Mouse (Mus musculus) CD4-positive, CD25-positive, alpha-beta regulatory T cell, adult 9 weeks (primary cell): ENCODE data around the gene Btf3l4. TPM values are rescaled to one million over a fixed set of nuclear protein-coding genes. Genes with fewer than 3 reads are reported as not detected.

Experiments used
- polyA plus RNA-seq: library from polyadenylated mRNA; unstranded; fragments of 100-300 nt; shearing (Covaris generic); gene quantifications from one replicate; pipeline ENCODE4 v1.2.1, GENCODE M21; 2017

Gene Btf3l4
- 82.9 TPM for polyA plus RNA-seq

DNA sequence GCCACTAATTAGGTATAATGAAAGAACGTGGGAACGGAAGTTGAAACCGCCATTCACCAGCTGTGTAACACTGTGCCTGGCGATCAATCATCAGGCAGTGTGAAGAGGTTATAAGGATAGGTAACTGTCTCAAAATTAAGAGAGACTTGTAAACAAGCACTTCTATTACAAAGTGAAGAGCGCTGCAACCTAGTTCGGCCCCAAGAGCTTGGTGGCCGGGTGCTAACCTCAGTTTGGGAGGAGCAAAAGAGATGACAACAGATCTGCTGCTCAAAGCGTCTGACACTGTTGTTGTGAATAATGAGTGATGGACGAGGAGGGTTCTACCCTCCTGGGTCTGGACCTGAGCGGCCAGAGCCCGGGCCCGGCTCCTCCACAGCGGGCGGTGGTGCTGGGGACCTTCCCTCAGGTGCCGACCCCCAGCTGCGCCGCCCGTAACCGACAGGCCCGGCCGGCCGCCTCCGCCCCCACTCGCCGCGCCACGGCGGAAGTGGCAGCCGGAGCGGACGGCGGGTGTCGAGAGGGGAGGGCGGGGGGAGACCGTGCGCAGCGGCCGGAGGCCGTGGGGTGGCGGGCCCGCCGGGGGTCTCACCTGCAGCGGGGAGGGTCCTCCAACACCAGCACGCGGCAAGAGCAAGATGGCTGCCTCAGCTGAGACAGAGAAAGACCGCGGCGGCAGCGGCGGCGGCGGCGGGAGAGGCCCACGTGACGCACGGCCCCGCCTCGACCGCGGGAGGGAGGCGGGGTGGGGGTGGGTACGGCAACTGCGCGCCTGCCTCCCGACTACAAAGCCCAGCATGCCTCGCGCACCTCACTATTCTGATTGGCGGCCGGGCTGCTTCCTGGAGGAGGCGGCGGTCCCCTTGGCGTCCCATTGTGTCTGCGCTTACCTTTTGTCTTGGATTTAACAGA lies at the start of gene Btf3l4:
Btf3l4 (minus strand) TSS at position 699 of the 912 bp plus-strand sequence.

DNA sequence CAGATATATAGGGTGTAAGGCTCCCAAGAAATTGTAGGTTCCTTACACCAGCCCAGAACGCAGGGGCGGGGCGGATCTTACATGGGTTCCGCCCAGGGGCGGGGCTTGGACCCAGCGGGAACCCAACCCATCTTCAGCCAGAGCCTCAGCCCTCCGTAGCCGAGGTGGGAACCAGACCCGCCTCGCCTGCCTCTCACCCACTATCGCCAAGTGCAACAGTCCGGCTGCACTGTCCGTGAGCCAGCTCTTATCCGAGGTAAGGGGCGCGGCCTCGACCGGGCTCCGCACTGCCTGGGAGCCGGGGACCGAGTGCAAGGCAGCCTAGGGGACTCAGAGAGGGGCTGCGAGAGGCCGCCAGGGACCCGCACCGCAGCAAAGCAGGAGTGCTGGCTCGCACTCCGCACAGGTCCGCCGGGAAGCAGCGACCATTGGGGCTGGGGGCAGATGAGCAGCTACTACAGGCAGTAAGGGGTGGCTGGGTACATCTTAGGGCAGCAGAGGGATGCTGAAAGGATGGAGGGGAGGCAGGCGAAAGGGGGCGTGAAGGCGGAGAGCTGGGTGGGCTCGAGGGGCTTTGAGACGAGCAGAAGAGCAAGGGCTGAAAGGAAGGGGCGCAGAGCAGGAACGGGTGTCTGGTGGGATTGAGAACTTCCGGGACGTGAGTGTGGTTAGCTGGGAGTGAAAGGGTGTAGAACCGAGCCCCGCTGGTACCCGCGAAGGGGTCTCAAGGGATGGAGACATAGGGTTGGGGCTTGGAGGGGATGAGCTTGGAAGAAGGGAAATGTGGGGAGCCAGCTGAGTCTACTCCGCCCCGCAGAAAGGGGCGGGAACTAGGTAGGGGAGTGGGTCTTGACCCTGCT lies 45.8 kb upstream of the Btf3l4 start, which contains the start of gene Rab3b:
Rab3b (plus strand) TSS at position 101 of the 860 bp plus-strand sequence.

DNA sequence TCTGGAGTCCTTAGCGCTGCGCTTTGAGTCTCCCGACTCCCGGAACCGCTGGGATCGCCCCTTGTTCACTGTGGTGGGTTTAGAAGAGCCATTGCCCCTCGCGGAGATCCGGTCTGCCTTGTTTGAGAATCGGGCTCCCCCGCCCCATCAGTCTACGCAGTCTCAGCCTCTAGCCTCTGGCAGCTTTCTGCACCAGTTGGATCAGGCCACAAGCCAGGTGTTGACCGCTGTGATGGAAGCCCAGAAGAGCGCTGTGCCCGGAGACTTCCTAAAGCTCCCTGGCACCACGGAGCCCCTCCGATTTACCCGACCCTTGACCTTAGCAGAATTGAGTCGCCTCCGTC lies 15.1 kb upstream of the Btf3l4 start, which contains the start of gene A730015C16Rik:
A730015C16Rik (minus strand) TSS at position 115 of the 344 bp plus-strand sequence.

DNA sequence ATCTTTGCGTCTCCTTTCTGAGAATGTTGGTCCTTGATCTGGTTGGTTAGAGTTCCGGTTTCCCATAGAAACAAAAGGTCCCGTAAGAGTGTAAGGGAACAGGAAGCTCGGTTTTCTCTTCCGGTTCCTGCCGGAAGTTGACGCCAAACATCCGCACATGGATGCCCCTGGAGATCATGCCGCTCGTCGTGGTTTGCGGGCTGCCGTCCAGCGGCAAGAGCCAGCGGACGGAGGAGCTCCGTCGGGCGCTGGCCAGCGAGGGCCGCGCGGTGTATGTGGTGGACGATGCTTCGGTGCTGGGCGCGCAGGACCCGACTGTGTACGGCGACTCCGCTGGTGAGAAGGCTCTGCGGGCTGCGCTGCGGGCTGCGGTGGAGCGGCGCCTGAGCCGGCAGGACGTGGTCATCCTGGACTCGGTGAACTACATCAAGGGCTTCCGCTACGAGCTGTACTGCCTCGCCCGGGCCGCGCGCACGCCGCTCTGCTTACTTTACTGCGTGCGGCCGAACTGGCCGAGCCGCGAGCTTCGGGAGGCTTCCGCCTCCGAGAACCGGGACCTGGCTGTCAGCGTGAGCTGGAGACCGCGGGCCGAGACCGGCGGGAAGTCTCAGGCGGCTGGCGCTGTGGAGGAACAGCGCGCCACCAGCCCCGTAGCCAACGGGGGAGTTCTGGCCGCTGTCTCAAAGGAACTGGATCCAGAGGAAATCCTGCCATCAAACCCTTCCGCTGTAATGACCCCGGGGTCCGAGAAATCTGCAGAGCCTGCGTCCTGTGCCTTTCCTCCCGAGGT lies 14.5 kb upstream of the Btf3l4 start, which contains the start of gene Kti12:
Kti12 (plus strand) TSS at position 71 of the 790 bp plus-strand sequence.

DNA sequence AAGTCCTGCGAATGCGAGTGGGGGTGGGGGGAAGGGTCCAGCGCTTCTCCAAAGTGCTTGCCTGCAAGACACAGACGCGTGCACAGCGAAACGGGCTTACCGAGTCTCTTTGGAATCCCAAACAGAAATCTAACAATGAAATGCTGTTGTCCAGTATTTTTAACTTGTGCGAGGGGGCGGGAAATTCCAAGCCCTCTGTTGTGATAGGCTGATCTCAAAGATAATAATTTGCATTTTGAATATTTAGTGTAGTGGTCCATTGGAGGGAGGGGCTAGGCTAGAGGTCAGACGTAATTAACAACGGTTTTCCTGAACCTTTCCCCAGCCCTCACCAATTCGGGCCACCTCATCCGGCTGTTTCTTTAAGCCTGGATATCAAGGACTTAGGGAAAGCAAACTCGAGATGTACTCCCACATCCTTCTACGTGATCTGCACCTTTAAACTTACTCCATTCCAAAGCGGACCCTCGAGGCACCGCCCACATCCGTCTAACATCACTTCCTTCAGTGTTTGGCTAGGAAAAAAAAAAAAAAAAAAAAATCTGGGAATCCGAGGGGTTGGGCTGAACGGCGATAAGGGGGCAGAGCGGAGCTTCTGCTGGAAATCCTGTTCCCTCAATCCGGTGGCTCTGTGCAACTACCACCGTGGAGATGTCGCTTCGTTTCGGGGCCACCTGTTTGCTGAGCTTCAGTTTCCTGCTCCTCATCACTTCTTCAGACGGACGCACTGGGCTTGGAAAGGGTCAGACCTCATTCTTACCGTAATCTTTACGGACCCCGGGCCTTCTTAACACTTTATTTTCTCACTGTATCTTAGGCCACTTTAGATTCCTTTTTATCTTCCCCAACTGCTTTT lies 929 bp upstream of the Btf3l4 start, which contains the start of gene Txndc12:
Txndc12 (plus strand) TSS at position 487 of the 856 bp plus-strand sequence.

DNA sequence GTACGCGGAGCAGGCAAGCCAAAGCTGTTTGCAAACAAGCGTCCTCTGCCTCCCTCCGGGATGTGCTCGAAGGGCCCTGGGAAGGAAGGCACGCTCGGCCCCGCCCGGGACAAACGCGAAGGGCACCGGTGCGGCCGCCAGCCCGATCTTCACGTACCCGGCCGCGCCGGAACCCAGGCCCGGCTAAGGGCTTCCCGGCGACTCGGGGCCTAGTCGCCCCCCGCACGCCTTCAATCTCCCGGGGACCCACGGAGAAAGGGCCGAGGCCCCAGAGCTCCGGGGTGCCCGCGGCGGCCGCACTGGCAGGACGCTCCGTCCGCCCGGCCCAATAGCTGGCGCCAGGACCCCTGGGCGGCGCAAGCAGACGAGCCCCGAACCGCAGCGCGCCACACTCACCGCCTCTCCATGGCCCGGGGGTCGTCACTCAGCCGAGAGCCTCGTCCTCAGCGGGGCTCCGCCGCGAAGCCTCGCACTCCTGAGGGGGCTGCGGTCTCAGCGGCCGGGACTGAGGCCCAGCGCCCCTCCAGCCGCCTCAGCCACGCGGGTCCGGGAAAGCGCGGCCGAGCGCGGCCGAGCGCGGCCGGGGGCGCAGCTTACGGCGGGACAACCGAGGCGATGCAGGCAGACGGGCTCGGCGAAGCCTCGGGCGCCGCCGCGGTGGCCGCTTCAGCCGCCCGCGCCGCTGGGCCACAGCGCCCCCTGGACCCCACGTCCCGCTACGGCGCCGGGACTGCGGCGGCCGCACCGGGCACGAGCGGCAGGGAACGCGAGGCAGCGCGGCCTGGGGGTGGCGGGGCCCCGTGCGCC lies 53.2 kb downstream of the Btf3l4 start, which contains the start of gene Zfyve9:
Zfyve9 (minus strand) TSS at position 742 of the 807 bp plus-strand sequence.

Other genes with a start within 250 kb of the Btf3l4 start
- gene Cc2d1b, start 213.7 kb downstream of the Btf3l4 start, polyA plus RNA-seq, result 104 TPM
- not detected for gene 3110021N24Rik, start 114.0 kb downstream of the Btf3l4 start, polyA plus RNA-seq
- gene Zfyve9, start 52.8 kb downstream of the Btf3l4 start, polyA plus RNA-seq, result 0.46 TPM
- gene Txndc12, start 987 bp upstream of the Btf3l4 start, polyA plus RNA-seq, result 37.8 TPM
- 16.9 TPM for gene Kti12, start 14.2 kb upstream of the Btf3l4 start, polyA plus RNA-seq
- gene A730015C16Rik, start 15.0 kb upstream of the Btf3l4 start, polyA plus RNA-seq, result 0.37 TPM
- not detected for gene Rab3b, start 45.4 kb upstream of the Btf3l4 start, polyA plus RNA-seq
- 131 TPM for gene Nrd1, start 167.0 kb upstream of the Btf3l4 start, polyA plus RNA-seq